Mouse (Mus musculus) left cerebral cortex, adult 8-10 months (tissue): ENCODE data around the gene Zscan4-ps1. TPM values are rescaled to one million over a fixed set of nuclear protein-coding genes. Genes with fewer than 3 reads are reported as not detected.
"Not testable (repeated sequence)": the region's sequence is repeated elsewhere in the genome, so short reads cannot be mapped to it uniquely, and the experiment has no call there.

ENCODE experiments used
- DNase-seq, 2 experiments: peaks; one replicate each; pipeline ENCODE4 v3.0.0; 2022; ENCODE audit warnings: low spot score in 2 of 2
- total RNA-seq, 4 experiments: library from RNA; stranded (reverse); gene quantifications; 2 replicates each; pipeline ENCODE4 v1.2.4; 2022

Gene Zscan4-ps1
- not detected for total RNA-seq

DNA sequence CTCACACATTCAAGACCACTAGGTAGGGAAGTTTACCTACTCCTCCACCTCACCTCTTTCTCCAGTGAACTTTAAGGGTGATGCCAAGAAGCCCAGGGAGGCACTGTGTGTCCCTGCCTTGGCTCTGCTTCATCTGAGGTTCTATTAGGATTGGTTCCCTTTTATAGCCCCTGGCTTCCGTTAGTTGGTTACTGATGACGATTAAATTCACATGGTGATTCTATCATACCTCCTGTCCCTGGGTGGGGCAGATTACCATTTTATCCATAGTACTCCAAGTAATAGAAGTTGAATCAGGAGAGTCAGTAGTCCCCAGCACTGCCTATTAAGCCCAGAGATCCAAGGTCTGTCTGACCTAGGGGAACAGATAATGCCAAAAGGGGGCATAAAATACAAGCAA, at the start of gene Zscan4-ps1:
Gene Zscan4-ps1 (minus strand): TSS at position 101 of the 400 bp plus-strand sequence.
- DNase-seq: not testable (repeated sequence)

Other genes starting within 250 kb of the Zscan4-ps1 start
- not detected for gene Zscan4b, start 164.6 kb downstream of the Zscan4-ps1 start, total RNA-seq
- gene Zscan4c, start 63.9 kb downstream of the Zscan4-ps1 start, total RNA-seq: not detected
- gene Zscan4d, start 96.5 kb upstream of the Zscan4-ps1 start, total RNA-seq: not detected
- gene Zscan4e, start 241.0 kb upstream of the Zscan4-ps1 start, total RNA-seq: not detected